Mouse (Mus musculus): ENCODE results near the gene Uhrf2. TPM values are rescaled to one million over a fixed set of nuclear protein-coding genes. Genes with fewer than 3 reads are reported as not detected.

Gene Uhrf2
- polyA plus RNA-seq, 1 experiment from 2014 or later = 100.0 TPM

Other genes starting within 250 kb of the Uhrf2 start
- gene 9930021J03Rik, start 224.5 kb upstream of the Uhrf2 start, polyA plus RNA-seq (2016; fragmentation: Nextera tagmentation; extraction: Ambion mirVana) = 8.4 TPM in 2 replicates
- gene Ranbp6, start 217.5 kb upstream of the Uhrf2 start, polyA plus RNA-seq (2016; fragmentation: Nextera tagmentation; extraction: Ambion mirVana) = 26.7 and 27.0 TPM in 2 replicates
- gene Il33, start 105.4 kb upstream of the Uhrf2 start, polyA plus RNA-seq (2016; fragmentation: Nextera tagmentation; extraction: Ambion mirVana) = 1.3 and 1.6 TPM in 2 replicates
- gene Trpd52l3, start 26.7 kb upstream of the Uhrf2 start, polyA plus RNA-seq (2016; fragmentation: Nextera tagmentation; extraction: Ambion mirVana) = not detected in 2 replicates
- 8.1 and 9.2 TPM in 2 replicates for gene Gldc, start 144.9 kb downstream of the Uhrf2 start, polyA plus RNA-seq (2016; fragmentation: Nextera tagmentation; extraction: Ambion mirVana)
- not detected in 2 replicates for gene Mbl2, start 202.4 kb downstream of the Uhrf2 start, polyA plus RNA-seq (2016; fragmentation: Nextera tagmentation; extraction: Ambion mirVana)